Mouse (Mus musculus) kidney, postnatal 4 days (tissue): ENCODE measurements around the gene Ptprd.

Experiments used
- DNase-seq, 2 experiments: peaks; one replicate each; pipeline ENCODE4 v3.0.0; 2021; ENCODE audit warnings: mixed read lengths in 2 of 2

Ptprd gene

GRCm38 (mm10) chr4:76606808-76607207 lies 1605.0 kb downstream of the Ptprd start:
- no peak for DNase-seq

GRCm38 (mm10) chr4:76590722-76591121 lies 1621.0 kb downstream of the Ptprd start:
- DNase-seq: no peak

DNA sequence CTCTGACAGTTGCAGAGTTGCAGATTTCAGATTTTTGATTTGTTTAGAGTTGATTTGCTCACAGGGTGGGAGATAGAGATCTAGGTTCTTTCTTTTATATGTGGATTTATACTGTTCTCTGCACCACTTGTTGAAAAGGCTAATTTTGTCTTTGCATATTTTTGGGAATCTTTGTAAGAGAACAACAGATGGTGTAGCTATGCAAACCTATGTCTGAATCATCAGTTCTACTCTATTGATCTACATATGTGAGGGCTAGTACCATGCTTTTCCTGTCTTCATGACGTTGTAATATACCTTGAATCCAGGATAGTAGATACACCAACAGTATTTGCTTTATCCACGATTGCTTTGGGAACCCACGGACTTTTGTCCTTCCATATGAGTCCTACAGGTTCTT lies 1628.7 kb downstream of the Ptprd start:
- DNase-seq: no peak

DNA sequence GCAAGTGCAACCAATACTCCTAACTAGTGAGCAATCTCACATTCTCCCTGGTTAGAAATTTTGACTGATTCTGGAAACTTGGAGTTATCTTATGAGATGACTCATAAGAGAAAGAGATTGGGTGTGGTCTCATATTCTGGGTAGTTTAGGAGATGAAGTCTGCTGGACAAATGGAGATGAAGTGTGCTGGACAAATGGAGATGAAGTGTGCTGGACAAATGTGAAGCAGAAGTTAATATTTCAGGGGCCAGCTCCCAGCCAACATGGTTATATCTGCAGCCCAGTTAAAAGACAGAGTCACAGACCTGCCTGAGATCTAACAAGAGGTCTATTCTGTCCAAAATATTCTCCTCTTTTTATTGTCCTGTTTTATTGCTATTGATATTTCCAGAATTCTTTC lies 1645.8 kb downstream of the Ptprd start:
- DNase-seq: no peak

DNA sequence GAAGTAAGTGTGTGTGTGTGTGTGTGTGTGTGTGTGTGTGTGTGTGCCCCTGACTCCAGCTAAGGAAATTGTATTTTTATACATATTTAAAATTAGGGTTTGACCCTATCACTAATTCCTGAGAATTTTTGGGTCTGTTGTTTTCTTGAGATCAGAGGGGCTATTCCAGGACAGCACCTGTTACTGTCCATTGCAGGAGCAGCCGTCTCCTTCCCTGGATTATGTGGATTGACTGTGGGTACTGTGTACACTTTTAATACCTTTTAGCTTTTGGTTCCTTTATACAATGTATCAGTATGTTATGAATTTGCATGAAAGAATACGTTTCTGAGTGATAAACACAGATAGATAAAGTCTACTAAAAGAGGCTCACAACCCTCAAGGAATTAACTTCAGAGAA lies 1670.0 kb downstream of the Ptprd start:
- DNase-seq: no peak

- no peak for DNase-seq
Measured at GRCm38 (mm10) chr4:76532926-76533325, 1678.8 kb downstream of the Ptprd start.

DNA sequence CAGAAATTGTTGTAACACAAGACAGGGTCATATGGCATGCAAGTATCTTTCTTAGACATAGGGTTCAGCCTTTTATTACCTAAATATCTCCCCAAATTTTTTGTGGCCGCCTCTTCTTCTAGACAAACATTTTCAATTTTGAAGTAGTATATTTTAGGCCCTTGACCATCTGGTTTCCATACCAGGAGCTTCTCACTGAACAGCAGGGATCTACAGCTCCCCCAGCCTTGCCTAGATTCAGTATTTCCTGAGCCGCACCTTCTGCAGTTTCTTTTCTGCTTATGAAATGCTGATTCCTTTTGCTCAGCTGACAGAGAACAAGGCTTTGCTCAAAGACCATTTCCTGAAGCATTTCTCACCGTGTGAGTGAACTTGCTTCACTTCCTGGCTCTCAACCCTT lies 1686.5 kb downstream of the Ptprd start:
- no peak for DNase-seq

GRCm38 (mm10) chr4:76503279-76503601 lies 1708.5 kb downstream of the Ptprd start:
- DNase-seq: no peak

GRCm38 (mm10) chr4:76502575-76503278 lies 1709.0 kb downstream of the Ptprd start:
- DNase-seq: no peak

- DNase-seq: no peak
Measured at GRCm38 (mm10) chr4:76485848-76486247, 1725.9 kb downstream of the Ptprd start.

GRCm38 (mm10) chr4:76468366-76469100 lies 1743.2 kb downstream of the Ptprd start:
- DNase-seq: no peak

DNA sequence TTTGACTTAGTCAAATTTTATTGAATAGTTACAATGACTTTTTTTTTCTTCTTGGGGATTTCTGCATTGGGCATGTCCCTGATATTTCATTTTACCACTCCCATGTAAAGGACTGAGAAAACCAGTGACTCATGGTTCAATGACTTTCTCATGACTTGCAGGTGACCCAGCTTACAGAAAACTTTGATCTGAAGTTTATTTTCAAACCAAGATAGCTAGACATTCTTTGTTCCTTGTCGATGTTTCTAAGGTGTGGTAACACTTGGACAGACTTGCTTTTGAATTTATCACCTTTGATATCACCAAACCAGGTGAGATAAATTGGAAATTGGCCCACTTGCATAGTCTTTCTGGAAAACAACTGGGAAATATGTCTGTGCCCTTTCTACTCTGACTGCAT lies 1747.1 kb downstream of the Ptprd start:
- no peak for DNase-seq

DNA sequence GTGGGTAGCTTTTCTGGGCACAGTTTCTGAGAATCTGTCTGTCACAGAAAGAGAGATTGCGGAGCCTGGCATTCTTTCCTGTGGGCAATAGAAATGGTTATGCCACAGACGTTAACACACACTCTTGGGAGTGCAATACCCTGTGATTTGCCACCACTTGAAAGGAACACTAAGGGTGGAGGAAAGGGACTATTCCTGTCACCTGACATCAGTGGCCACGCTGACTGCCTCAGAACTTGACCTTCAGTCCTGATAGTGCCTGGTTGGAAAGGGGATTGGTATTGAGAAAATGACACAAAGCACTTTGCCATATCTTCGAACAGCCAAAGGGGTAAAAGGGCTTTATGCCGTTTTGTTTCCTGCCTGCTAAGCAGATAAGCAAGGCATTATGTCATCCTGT lies 1750.4 kb downstream of the Ptprd start:
- no peak for DNase-seq

GRCm38 (mm10) chr4:76460556-76460955 lies 1751.2 kb downstream of the Ptprd start:
- no peak for DNase-seq

- no peak for DNase-seq
Measured at GRCm38 (mm10) chr4:76459621-76460020, 1752.1 kb downstream of the Ptprd start.

DNA sequence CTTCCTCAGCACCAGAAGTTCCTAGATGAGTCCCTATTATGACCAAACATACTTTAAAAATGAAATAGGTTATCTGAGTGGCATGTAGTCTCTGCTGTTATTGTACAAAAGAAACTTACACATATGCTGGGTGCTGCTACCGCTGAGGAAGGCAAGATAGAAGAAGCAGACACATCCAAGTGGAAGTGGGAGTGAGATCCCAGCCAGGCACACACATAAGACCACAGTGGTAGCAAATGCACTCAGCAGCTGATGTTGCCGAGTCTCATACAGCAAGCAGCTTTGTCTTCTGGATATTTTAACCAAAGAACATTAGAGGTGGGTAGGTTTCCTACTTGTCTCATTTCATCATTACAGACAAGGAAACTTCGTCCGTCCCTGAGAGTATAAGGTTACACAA lies 1759.5 kb downstream of the Ptprd start:
- DNase-seq: no peak

- DNase-seq: peak; percentile 27 to 47
Measured at GRCm38 (mm10) chr4:76451019-76451552, 1760.7 kb downstream of the Ptprd start.

- DNase-seq: peak; percentile 70 to 83
Measured at GRCm38 (mm10) chr4:76450351-76451018, 1761.3 kb downstream of the Ptprd start.

DNA sequence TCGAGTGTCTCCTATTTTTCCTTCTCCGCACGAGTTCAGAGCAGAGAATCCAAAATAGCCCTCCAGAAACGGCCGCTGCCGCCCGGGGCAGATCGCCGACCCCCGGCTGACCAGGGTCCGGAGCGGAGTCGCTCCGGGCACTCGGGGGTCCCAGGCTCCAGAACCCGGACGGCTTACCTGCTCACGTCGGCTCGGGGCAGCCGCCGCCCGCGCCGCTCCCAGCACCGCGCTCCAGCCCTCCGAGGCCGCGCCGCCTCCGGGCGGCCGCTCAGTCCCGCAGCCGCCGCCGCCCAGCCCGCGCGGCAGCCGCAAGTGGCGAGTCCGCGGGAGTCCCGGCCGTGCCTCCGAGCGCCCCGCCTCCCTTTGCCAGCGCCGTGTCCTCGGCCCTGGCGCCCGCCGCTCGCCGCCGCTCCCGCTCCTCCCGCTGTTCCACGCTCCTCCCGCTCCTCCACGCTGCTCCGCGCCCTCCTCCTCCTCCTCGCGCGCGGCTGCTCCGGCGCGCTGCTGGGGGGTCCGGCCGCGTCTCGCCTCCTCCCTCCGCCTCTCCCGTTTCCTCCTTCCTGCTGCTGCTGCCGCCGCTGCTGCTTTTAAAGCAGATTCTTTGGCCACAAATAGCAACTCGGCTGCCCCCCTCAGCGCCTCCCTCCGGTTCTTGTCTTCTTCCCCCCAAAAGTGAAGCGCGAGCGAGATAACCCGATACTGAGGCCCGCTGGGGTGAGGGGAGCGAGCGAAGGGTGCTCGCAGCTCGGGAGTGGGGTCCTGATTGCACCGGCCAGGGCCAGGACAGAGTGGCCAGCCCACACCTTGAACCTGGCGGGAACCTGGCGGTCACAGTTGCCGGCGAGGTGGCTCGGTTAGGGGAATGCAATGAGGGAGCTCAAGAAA lies 1762.1 kb downstream of the Ptprd start:
- DNase-seq: peak; percentile 77 to 86

- DNase-seq: peak; percentile 6 to 28
Measured at GRCm38 (mm10) chr4:76448678-76449465, 1762.9 kb downstream of the Ptprd start.

GRCm38 (mm10) chr4:76447396-76447795 lies 1764.4 kb downstream of the Ptprd start:
- DNase-seq: no peak

GRCm38 (mm10) chr4:76444778-76445177 lies 1767.0 kb downstream of the Ptprd start:
- no peak for DNase-seq
